Mouse (Mus musculus) embryonic facial prominence, embryonic 14.5 days (tissue): ENCODE results near the gene Ldb3. TPM values are rescaled to one million over a fixed set of nuclear protein-coding genes. Genes with fewer than 3 reads are reported as not detected.
A peak's percentile ranks its signal among the peaks of the same experiment; 100 is the strongest.

Experiments used
- ATAC-seq: fragments of 200-750 bp; cut with Nextera tagmentation; 2 replicates; pipeline ENCODE4 v1.8.0; 2017; ENCODE audit warnings: low read depth, moderate number of reproducible peaks, moderate TSS enrichment
- DNase-seq: peaks from one replicate; pipeline ENCODE4 v3.0.0-alpha.2; 2015; ENCODE audit warnings: low spot score
- H3K27ac ChIP-seq: fragments of 300-500 bp; sonication (generic); replicated peaks from 2 replicates; pipeline ENCODE4 v1.5.1; 2014; ENCODE audit warnings: low read depth, mild to moderate bottlenecking, low read length, moderate library complexity
- H3K27me3 ChIP-seq: fragments of 300-500 bp; sonication (generic); replicated peaks from 2 replicates; pipeline ENCODE4 v1.6.1; 2014; ENCODE audit warnings: low read length; ENCODE audit not compliant: control insufficient read depth, insufficient read depth
- H3K36me3 ChIP-seq: fragments of 300-500 bp; sonication (generic); 2 replicates; pipeline ENCODE4 v1.6.1; 2014; ENCODE audit warnings: low read length, mixed read lengths; ENCODE audit not compliant: control insufficient read depth, insufficient read depth
- H3K4me1 ChIP-seq: fragments of 300-500 bp; sonication (generic); 2 replicates; pipeline ENCODE4 v1.6.1; 2014; ENCODE audit warnings: antibody characterized with exemption, low read length; ENCODE audit not compliant: control insufficient read depth, insufficient read depth
- H3K4me2 ChIP-seq: fragments of 300-500 bp; sonication (generic); 2 replicates; pipeline ENCODE4 v1.6.1; 2014; ENCODE audit warnings: low read depth, mild to moderate bottlenecking, low read length, moderate library complexity, mixed read lengths
- H3K4me3 ChIP-seq: fragments of 300-500 bp; sonication (generic); 2 replicates; pipeline ENCODE4 v1.5.1; 2014; ENCODE audit warnings: low read depth, mild to moderate bottlenecking, low read length
- H3K9ac ChIP-seq: fragments of 300-500 bp; sonication (generic); 2 replicates; pipeline ENCODE4 v1.6.1; 2014; ENCODE audit warnings: low read depth, mild to moderate bottlenecking, low read length, moderate library complexity, mixed read lengths
- H3K9me3 ChIP-seq: fragments of 300-500 bp; sonication (generic); 2 replicates; pipeline ENCODE4 v1.6.1; 2016; ENCODE audit warnings: low read length; ENCODE audit not compliant: control insufficient read depth
- WGBS: fragments of 180-500 bp; shearing (Covaris S2); extraction: QIAGEN DNeasy Blood & Tissue Kit; methylation state at CpG from one replicate; pipeline ENCODE4 v1.1.7; 2014; 5-methylcytosine and 5-hydroxymethylcytosine counted together
- polyA plus RNA-seq: library from polyadenylated mRNA; unstranded; fragments of >200 nt; fragmentation: Nextera tagmentation; extraction: Ambion mirVana; gene quantifications from 2 replicates; pipeline ENCODE4 v1.2.1, GENCODE M21; 2014

Gene Ldb3
- polyA plus RNA-seq, 1 experiment from 2014 or later, result 86.4 TPM

GRCm38 (mm10) chr14:34599941-34600340, 11.5 kb upstream of the Ldb3 start, which contains the start of gene Opn4:
TSS of gene Opn4 (minus strand) at chr14:34600142.
- ATAC-seq, result no peak
- H3K4me1 ChIP-seq, result no peaks in the 10 kb centered on the region
- peak; percentile 23 for DNase-seq
- H3K27me3 ChIP-seq, result no peaks in the 10 kb centered on the region
- no peak within 1 kb of the TSS for H3K9ac ChIP-seq
- H3K27ac ChIP-seq, result no peak within 1 kb of the TSS
- no peak within 1 kb of the TSS for H3K4me3 ChIP-seq
- H3K9me3 ChIP-seq, result no peaks in the 10 kb centered on the region
- 87% methylated on average over 8 of the region's 8 CpGs for WGBS
- no peaks in the 10 kb centered on the region for H3K36me3 ChIP-seq
- no peak within 1 kb of the TSS for H3K4me2 ChIP-seq

GRCm38 (mm10) chr14:34595596-34596255, 7.2 kb upstream of the Ldb3 start:
- no peak for ATAC-seq

DNA sequence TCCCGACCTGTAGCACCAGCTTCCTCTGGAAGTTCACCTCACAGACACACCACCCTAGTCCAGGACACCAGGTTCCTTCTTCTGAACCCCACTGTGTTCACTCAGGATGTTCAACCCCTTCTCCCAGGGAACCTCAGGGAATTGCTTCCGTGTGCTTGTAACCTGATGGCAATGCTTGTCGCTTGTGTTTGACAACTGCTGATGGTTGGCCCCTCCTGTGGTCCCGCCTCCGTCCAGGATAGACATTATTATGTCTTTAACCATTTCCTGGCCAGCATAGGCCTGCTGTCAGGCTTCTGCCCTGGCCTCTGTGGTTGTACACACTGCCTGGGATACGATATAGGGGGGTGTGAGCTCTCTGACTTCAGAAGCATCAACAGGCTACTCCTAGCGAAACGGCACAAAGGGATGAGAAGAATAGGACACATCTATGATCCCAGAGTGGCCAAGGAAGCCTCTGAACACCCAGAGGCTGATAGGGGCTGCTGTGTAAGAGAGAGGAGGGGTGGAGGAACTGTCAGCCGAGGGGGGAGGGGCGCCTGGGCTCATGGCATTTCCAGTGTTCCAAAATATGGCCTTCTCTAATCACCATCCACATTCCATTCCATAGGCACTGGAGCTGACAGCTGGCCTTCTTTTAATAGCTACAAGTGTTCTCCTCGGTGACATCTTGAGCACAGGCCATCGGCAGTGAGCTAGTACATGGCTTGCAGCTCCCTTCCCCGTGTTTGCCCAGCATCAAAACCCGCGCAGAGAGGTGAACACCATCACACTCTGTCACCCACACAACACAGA, 3.5 kb upstream of the Ldb3 start:
- no peaks in the 10 kb centered on the region for H3K9me3 ChIP-seq
- peak; percentile 66 for DNase-seq
- H3K4me3 ChIP-seq, result no peak overlapping the region
- H3K27me3 ChIP-seq, result no peaks in the 10 kb centered on the region
- no peak overlapping the region for H3K4me2 ChIP-seq
- WGBS, result 51% methylated on average over 15 of the region's 15 CpGs
- H3K27ac ChIP-seq, result no peak overlapping the region
- no peaks in the 10 kb centered on the region for H3K36me3 ChIP-seq
- ATAC-seq, result peak; percentile 27; the same call in 1 of the 2 replicates
- H3K9ac ChIP-seq, result no peak overlapping the region
- H3K4me1 ChIP-seq, result 0 out of 2 replicates have a peak, but pooled peaks cover 5% of the 10 kb centered on the region

More at GRCm38 (mm10) chr14:34595596-34596255, 7.2 kb upstream of the Ldb3 start:
- Histone ChIP-seq H3K4me3 (no peak overlapping the region), H3K9ac (no peak overlapping the region), H3K4me1 (0 out of 2 replicates have a peak, but pooled peaks cover 5% of the 10 kb centered on the region), H3K27me3 (no peaks in the 10 kb centered on the region), H3K36me3 (no peaks in the 10 kb centered on the region), H3K4me2 (no peak overlapping the region), H3K27ac (no peak overlapping the region), H3K9me3 (no peaks in the 10 kb centered on the region)
- no peak for DNase-seq
- WGBS, result 80% methylated on average over 17 of the region's 17 CpGs

- 0 out of 2 replicates have a peak, but pooled peaks cover 5% of the 10 kb centered on the region for H3K4me1 ChIP-seq
- H3K9me3 ChIP-seq, result no peaks in the 10 kb centered on the region
- H3K9ac ChIP-seq, result no peak overlapping the region
- ATAC-seq (no peak), DNase-seq (no peak)
- H3K4me2 ChIP-seq, result no peak overlapping the region
- H3K27ac ChIP-seq, result no peak overlapping the region
- no peaks in the 10 kb centered on the region for H3K36me3 ChIP-seq
- WGBS, result 67% methylated on average over 24 of the region's 24 CpGs
- H3K27me3 ChIP-seq, result no peaks in the 10 kb centered on the region
- H3K4me3 ChIP-seq, result no peak overlapping the region
Observed at GRCm38 (mm10) chr14:34590743-34591675, 2.5 kb upstream of the Ldb3 start.

GRCm38 (mm10) chr14:34590017-34590570, 1.6 kb upstream of the Ldb3 start:
- Histone ChIP-seq H3K9me3 (no peaks in the 10 kb centered on the region), H3K36me3 (no peaks in the 10 kb centered on the region), H3K9ac (no peak overlapping the region), H3K27me3 (no peaks in the 10 kb centered on the region), H3K4me2 (no peak overlapping the region), H3K4me3 (no peak overlapping the region), H3K27ac (no peak overlapping the region), H3K4me1 (0 out of 2 replicates have a peak, but pooled peaks cover 5% of the 10 kb centered on the region)
- DNase-seq (no peak), ATAC-seq (no peak)
- WGBS, result 88% methylated on average over 5 of the region's 5 CpGs

GRCm38 (mm10) chr14:34589185-34589713, 767 bp upstream of the Ldb3 start:
- 88% methylated on average over 8 of the region's 8 CpGs for WGBS
- Histone ChIP-seq H3K4me3 (no peak overlapping the region), H3K9ac (no peak overlapping the region), H3K4me2 (no peak overlapping the region), H3K36me3 (no peaks in the 10 kb centered on the region), H3K4me1 (0 out of 2 replicates have a peak, but pooled peaks cover 5% of the 10 kb centered on the region), H3K27me3 (no peaks in the 10 kb centered on the region), H3K27ac (no peak overlapping the region), H3K9me3 (no peaks in the 10 kb centered on the region)
- DNase-seq (no peak), ATAC-seq (no peak)

- DNase-seq (no peak), ATAC-seq (no peak)
- H3K27me3 ChIP-seq, result no peaks in the 10 kb centered on the region
- H3K9me3 ChIP-seq, result no peaks in the 10 kb centered on the region
- H3K4me1 ChIP-seq, result 0 out of 2 replicates have a peak, but pooled peaks cover 5% of the 10 kb centered on the region
- no peak overlapping the region for H3K4me2 ChIP-seq
- no peaks in the 10 kb centered on the region for H3K36me3 ChIP-seq
- WGBS, result 64% methylated on average over 5 of the region's 5 CpGs
- H3K9ac ChIP-seq, result no peak overlapping the region
- H3K27ac ChIP-seq, result no peak overlapping the region
- H3K4me3 ChIP-seq, result no peak overlapping the region
Observed at GRCm38 (mm10) chr14:34588005-34588404, 477 bp downstream of the Ldb3 start.

DNA sequence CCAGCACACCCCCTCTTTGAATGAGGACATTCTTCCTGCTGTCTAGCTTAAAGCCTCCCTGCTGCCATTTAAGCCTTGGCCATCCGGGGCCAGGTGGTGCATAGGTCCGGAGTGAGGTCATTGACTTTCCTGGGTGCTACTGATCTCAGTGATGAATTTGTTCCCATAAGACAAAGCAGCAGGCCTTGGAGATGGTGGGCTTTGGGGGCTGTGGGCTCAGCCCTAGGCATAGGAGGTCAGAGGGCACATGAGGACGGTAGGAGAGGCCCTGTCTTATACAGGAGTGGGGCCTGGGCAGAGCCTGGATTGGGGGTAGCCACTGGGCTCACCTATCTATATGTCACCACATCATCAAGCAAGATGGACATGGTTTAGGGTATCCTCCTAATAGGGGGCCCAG, 1.6 kb downstream of the Ldb3 start:
- DNase-seq, result no peak
- Histone ChIP-seq H3K4me3 (no peak overlapping the region), H3K4me2 (no peak overlapping the region), H3K36me3 (no peaks in the 10 kb centered on the region), H3K27me3 (no peaks in the 10 kb centered on the region), H3K9me3 (no peaks in the 10 kb centered on the region), H3K9ac (no peak overlapping the region), H3K27ac (no peak overlapping the region), H3K4me1 (0 out of 2 replicates have a peak, but pooled peaks cover 3% of the 10 kb centered on the region)
- ATAC-seq, result no peak
- WGBS, result 73% methylated on average over 3 of the region's 3 CpGs
